Mouse (Mus musculus) heart, postnatal 36 days (tissue): ENCODE measurements around the gene 1700001L19Rik. TPM values are rescaled to one million over a fixed set of nuclear protein-coding genes. Genes with fewer than 3 reads are reported as not detected.
A peak's percentile ranks its signal among the peaks of the same experiment; 100 is the strongest.

ENCODE experiments used
- DNase-seq, 2 experiments: peaks; one replicate each; pipeline ENCODE4 v3.0.0; 2021 to 2022
- intact Hi-C: fragments of 180-260 bp; cut with DNase I; formaldehyde crosslinking; loops from one replicate; pipeline ENCODE4 v1.15.1; 2025
- total RNA-seq, 2 experiments: library from RNA; stranded (reverse); gene quantifications; 2 replicates each; pipeline ENCODE4 v1.2.3; 2021

Gene 1700001L19Rik
- total RNA-seq, 2 experiments from 2014 or later = not detected

- intact Hi-C loops = loop anchor here (5.0 to 10.0 kb wide), 2 partner anchors 482 to 859 kb away; no protein-coding TSS in a partner anchor
- no peak for DNase-seq
Observed at GRCm38 (mm10) chr13:68603085-68603484, 5.9 kb downstream of the 1700001L19Rik start.

GRCm38 (mm10) chr13:68605689-68606126 lies 8.5 kb downstream of the 1700001L19Rik start:
- intact Hi-C loops = loop anchor here (10.0 kb wide), 1 partner anchor 479 kb away; no protein-coding TSS in a partner anchor
- DNase-seq = peak; percentile 13 to 17

GRCm38 (mm10) chr13:68607652-68608405 lies 10.6 kb downstream of the 1700001L19Rik start:
- no peak for DNase-seq
- intact Hi-C loops = loop anchor here (10.0 kb wide), 1 partner anchor 477 kb away; no protein-coding TSS in a partner anchor

GRCm38 (mm10) chr13:68622792-68623191 lies 25.6 kb downstream of the 1700001L19Rik start:
- intact Hi-C loops = no loop called here
- no peak for DNase-seq

- no peak for DNase-seq
- intact Hi-C loops = no loop called here
Observed at GRCm38 (mm10) chr13:68627041-68627440, 29.8 kb downstream of the 1700001L19Rik start.

- DNase-seq = no peak
- intact Hi-C loops = no loop called here
Observed at GRCm38 (mm10) chr13:68642786-68643185, 45.6 kb downstream of the 1700001L19Rik start.

Other genes with a start within 250 kb of the 1700001L19Rik start
- gene Mtrr, start 15.3 kb upstream of the 1700001L19Rik start, total RNA-seq = 10 to 100 TPM; 13.4 to 15.6 TPM
- 10 to 100 TPM; 12.8 to 13.9 TPM for gene Fastkd3, start 15.2 kb upstream of the 1700001L19Rik start, total RNA-seq